Mouse (Mus musculus): ENCODE data around the gene Gm28035. TPM values are rescaled to one million over a fixed set of nuclear protein-coding genes. Genes with fewer than 3 reads are reported as not detected.

The Gm28035 gene
- 9.3 TPM for total RNA-seq (2023)

DNA sequence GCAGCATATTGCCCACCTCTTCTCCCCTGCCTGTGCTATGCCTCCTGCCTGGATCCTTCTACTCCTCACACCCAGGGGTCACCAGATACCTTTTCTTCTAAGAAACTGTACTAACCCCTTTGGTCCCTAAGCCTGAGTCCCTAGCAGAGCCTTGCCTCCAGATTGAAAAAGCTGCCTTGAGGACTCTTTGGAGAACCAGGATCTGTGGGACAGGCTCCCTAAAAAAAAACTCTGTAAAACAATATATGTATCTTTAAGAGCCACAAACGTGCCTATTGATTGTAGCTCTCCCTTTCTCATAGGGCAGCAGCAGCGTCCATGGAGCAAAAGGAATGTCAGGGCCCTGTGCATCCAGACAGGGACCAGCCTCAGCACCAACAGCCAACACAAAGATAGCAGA is at the start of gene Gm28035:
Gm28035 (plus strand) TSS at position 301 of the 400 bp plus-strand sequence.

DNA sequence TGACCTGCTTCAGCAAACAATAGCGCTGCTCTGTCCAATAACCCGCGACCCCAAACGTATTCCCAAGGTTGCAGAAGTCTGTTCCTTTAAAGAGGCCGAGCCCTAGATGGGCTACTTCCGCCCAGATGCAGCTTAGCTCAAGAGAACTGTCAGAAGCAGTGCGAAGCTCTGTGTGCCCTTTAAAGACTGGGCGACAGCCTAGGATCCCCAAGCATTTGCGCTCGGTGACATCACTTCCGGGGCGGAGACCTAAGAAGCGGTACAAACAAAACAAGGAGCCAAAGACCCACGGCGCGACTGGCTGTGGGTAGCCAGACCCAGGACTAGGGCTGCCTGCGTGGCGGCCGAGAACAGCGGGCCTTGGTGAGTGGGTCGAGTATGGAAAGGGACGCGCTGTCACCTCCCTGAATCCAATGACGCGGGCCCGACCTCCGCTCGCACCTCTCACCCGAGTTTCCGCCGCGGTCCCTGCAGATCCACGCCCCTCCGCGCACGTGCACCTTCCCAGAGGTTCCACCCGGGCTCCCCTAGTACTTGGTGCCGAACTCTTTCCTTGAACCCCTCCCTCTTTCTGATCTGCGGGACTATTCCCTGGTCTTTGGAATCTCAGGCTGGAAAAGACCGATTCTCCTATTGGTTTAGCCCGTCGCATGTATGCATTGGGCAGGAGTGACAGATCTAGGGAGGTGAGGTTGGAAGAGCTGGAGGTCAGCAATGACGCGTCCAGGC is 34.6 kb upstream of the Gm28035 start, which contains the start of gene Kyat1:
Kyat1 (minus strand) TSS at position 219 of the 729 bp plus-strand sequence.

DNA sequence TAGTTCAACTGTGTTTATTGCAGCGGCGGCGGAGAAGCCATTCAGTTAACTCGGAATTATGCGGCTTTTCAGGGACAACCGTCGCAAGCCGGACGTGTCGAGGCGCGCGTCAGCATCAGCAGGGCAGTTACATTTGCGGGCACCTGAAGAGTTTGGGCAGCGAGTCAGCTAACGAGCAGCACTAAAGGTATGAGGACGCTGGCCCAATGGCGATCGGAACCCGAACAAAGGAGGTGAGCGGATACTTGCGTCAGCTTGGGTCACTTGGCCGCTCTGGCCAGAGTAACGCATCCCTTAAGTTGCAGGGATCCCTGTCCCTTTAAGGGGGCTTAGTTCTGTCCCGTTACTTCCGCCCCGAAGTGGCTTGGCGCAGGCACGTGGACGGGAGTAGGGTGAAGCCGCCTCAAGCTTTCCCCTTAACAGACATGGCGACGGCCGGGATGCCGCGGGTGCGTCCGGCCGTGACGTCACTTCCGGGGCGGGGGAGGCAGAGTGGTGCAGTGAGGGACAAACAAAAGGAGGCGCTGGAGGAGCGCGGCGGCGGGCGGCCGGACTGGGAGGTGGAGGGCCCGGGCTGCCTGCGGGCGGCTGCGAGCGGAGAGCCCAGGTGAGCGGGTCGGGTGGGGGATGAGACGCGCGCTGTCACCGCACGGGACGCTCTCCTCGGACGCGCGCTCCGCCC is 3.0 kb upstream of the Gm28035 start, which contains the start of gene Lrrc8a:
Lrrc8a (plus strand) TSS at position 517 of the 682 bp plus-strand sequence.

DNA sequence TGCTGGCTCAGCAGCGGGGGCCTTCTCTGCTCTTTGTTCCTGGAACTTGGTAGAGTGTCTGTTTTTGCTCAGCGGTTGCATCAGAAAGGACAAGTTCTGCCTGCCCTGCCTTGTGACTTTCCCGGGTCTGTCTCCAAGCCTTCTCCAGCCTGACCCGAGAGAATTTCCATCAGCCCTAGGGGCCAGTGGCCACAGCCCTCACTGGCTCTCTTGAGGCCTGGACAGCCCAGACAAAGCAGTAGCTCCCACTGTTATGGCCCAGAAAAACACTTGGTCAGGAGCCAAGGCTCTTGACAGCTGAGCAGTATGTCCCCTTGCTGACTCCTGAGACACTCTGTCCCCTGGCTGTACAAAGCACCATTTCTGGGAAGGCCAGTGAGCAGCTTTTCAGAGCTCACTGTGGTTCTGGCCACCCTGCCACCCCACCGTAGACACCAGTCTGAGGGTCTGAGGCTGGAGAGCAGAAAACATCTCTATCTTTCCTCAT is 25.4 kb downstream of the Gm28035 start, which contains the start of gene Phyhd1:
Phyhd1 (plus strand) TSS at position 437 of the 487 bp plus-strand sequence.

DNA sequence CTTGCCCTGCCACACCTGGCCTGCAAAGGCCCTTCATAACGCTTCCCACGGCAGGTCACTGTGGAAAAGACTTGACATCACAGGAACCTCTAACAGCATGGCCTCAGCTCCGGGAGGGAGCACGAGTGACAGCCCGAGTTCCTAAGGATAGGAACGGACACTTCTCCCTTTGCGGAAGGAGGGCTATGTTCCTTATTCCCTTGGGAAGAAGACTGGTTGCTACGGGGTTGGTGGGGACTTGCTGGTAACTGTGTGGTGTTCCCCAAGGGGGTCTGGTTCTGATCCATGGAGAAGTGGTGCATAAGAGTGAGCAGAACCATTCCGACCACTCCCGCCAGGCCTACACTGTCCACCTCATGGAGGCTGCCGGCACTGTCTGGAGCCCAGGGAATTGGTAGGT is 40.4 kb downstream of the Gm28035 start, which contains the start of gene Gm28038:
Gm28038 (plus strand) TSS at position 301 of the 400 bp plus-strand sequence.

DNA sequence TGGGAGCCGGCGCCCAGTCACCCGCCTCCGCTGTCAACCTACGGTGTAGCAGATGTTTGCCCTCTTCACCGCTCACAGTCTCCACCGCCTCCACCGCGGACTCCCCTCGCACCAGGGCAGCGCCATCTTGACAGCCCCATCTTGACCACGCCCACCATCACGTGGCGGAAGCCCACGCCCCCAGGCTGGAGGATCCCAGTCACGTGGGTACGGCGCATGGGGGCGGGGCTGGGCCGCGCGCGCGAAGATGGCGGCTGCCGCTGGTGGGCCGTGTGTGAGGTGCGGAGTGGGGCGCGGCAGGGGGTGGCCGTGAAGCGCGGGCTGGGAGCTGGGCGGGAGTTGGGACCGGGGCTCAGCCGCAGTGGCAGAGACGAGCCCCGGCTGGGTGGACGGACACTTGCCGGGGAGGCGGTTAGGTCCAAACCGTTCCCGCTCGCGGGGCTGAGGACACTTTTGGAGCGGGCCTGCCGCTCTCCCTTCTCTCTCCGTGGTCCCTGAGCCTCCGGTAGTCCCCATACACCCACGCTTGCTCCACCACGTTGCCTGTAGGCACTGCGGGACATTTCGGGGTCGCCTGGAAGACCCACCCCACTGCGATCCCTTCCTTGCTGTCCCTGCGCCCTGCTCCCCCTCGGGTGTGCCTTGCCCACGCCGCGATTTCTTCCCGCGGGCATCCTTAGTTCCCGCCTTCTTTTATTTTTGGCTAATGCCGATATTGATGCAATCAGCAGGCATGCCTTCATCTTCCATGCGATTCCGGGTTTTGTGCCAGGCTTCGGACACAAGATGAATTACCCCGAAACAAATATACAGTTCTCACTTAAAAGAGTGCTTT is 46.0 kb downstream of the Gm28035 start, which contains the start of the genes Dolk and Nup188:
Dolk (minus strand) TSS at position 143 of the 835 bp plus-strand sequence.
Nup188 (plus strand) TSS at position 206 of the 835 bp plus-strand sequence.

Other genes starting within 250 kb of the Gm28035 start
- 2.9 TPM for gene Wdr34, start 191.7 kb upstream of the Gm28035 start, total RNA-seq (2023)
- 256 TPM for gene Set, start 183.2 kb upstream of the Gm28035 start, total RNA-seq (2023)
- 0.86 TPM for gene Pkn3, start 162.9 kb upstream of the Gm28035 start, total RNA-seq (2023)
- 13.0 TPM for gene Zdhhc12, start 146.9 kb upstream of the Gm28035 start, total RNA-seq (2023)
- gene Zer1, start 116.0 kb upstream of the Gm28035 start, total RNA-seq (2023): 71.3 TPM
- gene Tbc1d13, start 106.8 kb upstream of the Gm28035 start, total RNA-seq (2023): 31.9 TPM
- gene Endog, start 69.1 kb upstream of the Gm28035 start, total RNA-seq (2023): 16.4 TPM
- 26.0 TPM for gene Spout1, start 62.1 kb upstream of the Gm28035 start, total RNA-seq (2023)
- 11.6 TPM for gene Kyat1, start 34.7 kb upstream of the Gm28035 start, total RNA-seq (2023)
- gene Lrrc8a, start 2.9 kb upstream of the Gm28035 start, total RNA-seq (2023): 72.8 TPM
- 22.4 TPM for gene Phyhd1, start 25.6 kb downstream of the Gm28035 start, total RNA-seq (2023)
- not detected for gene Gm28038, start 40.5 kb downstream of the Gm28035 start, total RNA-seq (2023)
- 8.6 TPM for gene Dolk, start 45.8 kb downstream of the Gm28035 start, total RNA-seq (2023)
- gene Nup188, start 45.8 kb downstream of the Gm28035 start, total RNA-seq (2023): 51.3 TPM
- gene Sh3glb2, start 118.8 kb downstream of the Gm28035 start, total RNA-seq (2023): 86.7 TPM
- gene Miga2, start 123.7 kb downstream of the Gm28035 start, total RNA-seq (2023): 17.2 TPM
- gene Dolpp1, start 151.7 kb downstream of the Gm28035 start, total RNA-seq (2023): 18.5 TPM
- gene Crat, start 175.2 kb downstream of the Gm28035 start, total RNA-seq (2023): 16.5 TPM
- gene Ptpa, start 175.5 kb downstream of the Gm28035 start, total RNA-seq (2023): 89.8 TPM
- gene Ier5l, start 233.7 kb downstream of the Gm28035 start, total RNA-seq (2023): 0.24 TPM